Mouse (Mus musculus) limb, embryonic 10.5 days (tissue): ENCODE data around the gene AB124611. TPM values are rescaled to one million over a fixed set of nuclear protein-coding genes. Genes with fewer than 3 reads are reported as not detected.

Experiments
- DNase-seq: peaks from one replicate; pipeline ENCODE4 v3.0.0-alpha.2; 2017; ENCODE audit warnings: low spot score
- H3K27ac ChIP-seq: fragments of 300-500 bp; sonication (generic); 2 replicates; pipeline ENCODE4 v1.5.1; 2016; ENCODE audit warnings: mild to moderate bottlenecking
- H3K27me3 ChIP-seq: fragments of 300-500 bp; sonication (generic); 2 replicates; pipeline ENCODE4 v1.6.1; 2016; ENCODE audit warnings: low read depth, mild to moderate bottlenecking; ENCODE audit not compliant: poor library complexity, severe bottlenecking
- H3K36me3 ChIP-seq: fragments of 300-500 bp; sonication (generic); 2 replicates; pipeline ENCODE4 v1.6.1; 2016; ENCODE audit warnings: mild to moderate bottlenecking, moderate library complexity
- H3K4me1 ChIP-seq: fragments of 300-500 bp; sonication (generic); 2 replicates; pipeline ENCODE4 v1.6.1; 2016
- H3K4me3 ChIP-seq: fragments of 300-500 bp; sonication (generic); 2 replicates; pipeline ENCODE4 v1.5.1; 2016; ENCODE audit warnings: mild to moderate bottlenecking, moderate library complexity
- H3K9me3 ChIP-seq: fragments of 300-500 bp; sonication (generic); replicated peaks from 2 replicates; pipeline ENCODE4 v1.6.1; 2016; ENCODE audit warnings: mild to moderate bottlenecking
- WGBS: fragments of 180-500 bp; shearing (Covaris S2); methylation state at CpG from one replicate; pipeline ENCODE4 v1.1.7; 2016; 5-methylcytosine and 5-hydroxymethylcytosine counted together
- polyA plus RNA-seq: library from polyadenylated mRNA; unstranded; fragments of >200 nt; fragmentation: Nextera tagmentation; extraction: Ambion mirVana; gene quantifications from 2 replicates; pipeline ENCODE4 v1.2.1, GENCODE M21; 2016

The AB124611 gene
- polyA plus RNA-seq, 1 experiment from 2014 or later: 4.3 TPM

DNA sequence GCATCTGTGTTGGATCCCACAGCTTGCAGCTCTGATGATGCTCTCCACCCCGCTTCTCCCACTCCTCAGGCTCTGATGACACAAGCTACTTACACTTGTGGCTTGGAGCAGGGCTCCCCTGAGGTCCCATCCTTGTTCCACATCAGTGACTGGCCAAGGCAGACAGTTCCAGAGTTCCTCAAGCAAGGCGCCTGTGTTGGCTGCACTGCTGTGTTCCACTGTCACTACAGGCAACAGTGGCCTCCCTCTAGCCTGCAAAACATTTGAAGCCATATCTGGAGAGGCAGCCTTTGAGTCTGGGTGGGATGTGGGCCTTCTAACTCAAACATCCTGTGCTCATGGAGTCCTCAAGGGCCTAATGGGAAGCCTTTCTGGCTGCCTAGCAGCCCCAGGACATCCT lies 31.0 kb downstream of the AB124611 start:
- Histone ChIP-seq H3K36me3 (peaks cover 84% of the 10 kb centered on the region), H3K27ac (no peak overlapping the region), H3K27me3 (no peaks in the 10 kb centered on the region), H3K9me3 (no peaks in the 10 kb centered on the region), H3K4me3 (no peak overlapping the region), H3K4me1 (no peaks in the 10 kb centered on the region)
- WGBS: 88% methylated on average over 2 of the region's 2 CpGs
- DNase-seq: no peak

DNA sequence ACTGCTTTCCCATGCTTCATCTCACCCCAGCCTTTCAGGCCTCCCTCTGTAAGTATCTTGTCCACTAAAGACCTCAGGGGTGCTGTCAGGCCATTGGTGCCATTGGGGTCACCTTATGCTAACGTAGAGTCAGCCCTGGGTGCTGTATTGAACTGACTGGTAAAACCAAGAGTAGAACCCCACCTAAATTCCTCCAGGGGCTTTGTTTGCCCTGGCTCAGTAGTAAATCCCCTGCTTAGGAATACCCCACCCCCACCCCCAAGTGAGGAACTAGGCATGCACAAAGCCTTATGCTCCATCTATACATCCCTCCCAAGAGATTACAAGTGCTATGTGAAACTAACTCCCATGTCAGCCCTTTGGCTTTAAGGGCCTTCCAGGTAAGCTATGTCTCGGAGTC lies 31.6 kb downstream of the AB124611 start:
- Histone ChIP-seq H3K4me3 (no peak overlapping the region), H3K27me3 (no peaks in the 10 kb centered on the region), H3K4me1 (no peaks in the 10 kb centered on the region), H3K36me3 (peaks cover 84% of the 10 kb centered on the region), H3K27ac (no peak overlapping the region), H3K9me3 (no peaks in the 10 kb centered on the region)
- DNase-seq: no peak
- WGBS: 99% methylated on average over 2 of the region's 2 CpGs

DNA sequence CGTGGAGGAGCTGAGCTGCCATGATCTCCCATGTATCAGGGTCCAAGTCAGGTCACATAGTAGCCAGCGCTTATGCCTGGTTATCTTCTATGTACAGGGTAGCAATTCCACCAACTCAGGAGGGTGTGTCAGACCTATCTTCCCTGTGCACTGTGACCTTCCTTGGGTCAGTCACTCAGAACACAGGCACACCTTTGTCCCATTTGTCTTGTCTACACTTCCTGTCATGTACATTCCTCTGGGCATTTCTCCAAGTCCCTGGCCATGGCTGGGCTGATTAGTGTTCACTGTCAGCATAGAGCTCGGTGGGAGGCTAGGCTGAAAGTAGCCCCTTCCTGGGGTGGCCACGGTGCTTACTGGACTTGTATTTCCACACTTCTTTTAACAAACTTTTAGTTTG lies 32.4 kb downstream of the AB124611 start:
- Histone ChIP-seq H3K9me3 (no peaks in the 10 kb centered on the region), H3K27ac (no peak overlapping the region), H3K27me3 (no peaks in the 10 kb centered on the region), H3K4me3 (no peak overlapping the region), H3K4me1 (no peaks in the 10 kb centered on the region), H3K36me3 (peaks cover 83% of the 10 kb centered on the region)
- DNase-seq: no peak
- WGBS: 92% methylated on average over 4 of the region's 4 CpGs

DNA sequence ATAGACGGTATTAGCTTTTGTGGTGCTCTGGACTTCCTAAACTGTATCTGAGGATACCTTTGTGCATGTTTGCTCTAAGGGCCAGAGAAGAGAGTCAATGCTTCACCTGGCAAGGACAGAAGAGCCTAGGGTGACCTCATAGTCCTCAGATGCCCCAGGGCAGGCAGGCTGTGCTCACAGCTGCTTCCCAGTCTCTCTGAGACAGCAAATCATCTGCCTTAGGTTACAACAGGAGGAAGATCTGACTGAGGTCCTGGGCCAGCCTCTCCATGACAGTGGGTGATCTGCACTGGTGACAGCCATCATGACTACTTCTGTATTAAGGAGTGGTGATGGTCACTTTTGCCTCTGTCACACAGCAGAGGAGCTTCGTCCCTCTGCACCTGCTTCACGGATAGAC lies 33.2 kb downstream of the AB124611 start:
- no peak for DNase-seq
- 94% methylated on average over 3 of the region's 3 CpGs for WGBS
- H3K27me3 ChIP-seq: no peaks in the 10 kb centered on the region
- H3K36me3 ChIP-seq: peaks cover 75% of the 10 kb centered on the region
- H3K4me3 ChIP-seq: no peak overlapping the region
- no peaks in the 10 kb centered on the region for H3K4me1 ChIP-seq
- H3K27ac ChIP-seq: no peak overlapping the region
- no peaks in the 10 kb centered on the region for H3K9me3 ChIP-seq

DNA sequence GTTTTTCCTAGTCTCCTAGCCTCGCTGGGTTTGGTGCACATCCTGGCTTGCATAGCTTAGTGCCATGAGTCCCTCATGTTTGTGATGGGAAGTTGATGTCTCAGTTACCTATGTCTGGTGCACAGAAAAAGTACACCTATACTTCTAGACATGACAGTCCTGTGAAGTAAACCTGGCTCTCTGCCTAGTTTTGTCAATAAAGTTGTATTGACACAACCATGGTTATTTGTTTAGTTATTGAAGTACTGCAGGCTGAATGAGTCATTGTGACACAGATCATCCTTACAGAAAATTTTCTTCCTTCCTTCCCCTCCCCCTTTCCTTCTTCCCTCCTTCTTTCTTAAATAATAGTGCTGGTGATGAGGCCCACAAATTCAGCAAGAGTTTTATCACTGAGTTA lies 38.4 kb downstream of the AB124611 start:
- Histone ChIP-seq H3K36me3 (peaks cover 55% of the 10 kb centered on the region), H3K27me3 (no peaks in the 10 kb centered on the region), H3K9me3 (no peaks in the 10 kb centered on the region), H3K27ac (no peak overlapping the region), H3K4me3 (no peak overlapping the region), H3K4me1 (peaks cover 3% of the 10 kb centered on the region; the same call in 1 of the 2 replicates)
- no peak for DNase-seq
- 89% methylated on average over 1 of the region's 1 CpGs for WGBS

DNA sequence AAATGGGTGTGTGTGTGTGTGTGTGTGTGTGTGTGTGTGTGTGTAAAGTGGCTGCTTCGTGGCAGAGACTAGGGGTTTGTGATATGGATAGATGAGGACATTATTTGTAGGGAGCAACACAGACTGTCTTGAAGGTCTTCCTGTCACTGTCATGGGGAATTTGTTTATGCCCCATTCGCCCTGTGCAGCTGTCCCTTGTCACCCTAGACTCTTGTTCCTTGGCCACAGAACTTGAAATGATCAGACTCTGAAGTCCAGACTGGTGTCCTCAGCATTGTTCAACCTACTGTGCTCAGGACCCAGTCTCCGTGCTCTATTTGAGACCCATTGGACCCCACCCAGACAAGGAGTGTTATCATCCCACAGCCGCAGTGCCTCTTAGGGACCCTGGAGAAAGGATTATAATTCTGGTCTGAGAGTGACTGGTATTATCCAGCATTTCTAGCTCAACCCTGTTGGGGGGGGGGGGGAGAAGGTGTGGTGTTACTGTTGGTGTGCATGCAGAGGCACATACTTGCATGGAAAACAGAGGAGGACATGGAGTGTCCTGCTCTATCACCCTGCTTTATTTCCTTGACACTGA lies 39.1 kb downstream of the AB124611 start:
- peaks cover 3% of the 10 kb centered on the region; the same call in 1 of the 2 replicates for H3K4me1 ChIP-seq
- no peaks in the 10 kb centered on the region for H3K27me3 ChIP-seq
- DNase-seq: no peak
- no peak overlapping the region for H3K27ac ChIP-seq
- no peak overlapping the region for H3K4me3 ChIP-seq
- WGBS: 87% methylated on average over 4 of the region's 4 CpGs
- H3K9me3 ChIP-seq: no peaks in the 10 kb centered on the region
- H3K36me3 ChIP-seq: peaks cover 58% of the 10 kb centered on the region

DNA sequence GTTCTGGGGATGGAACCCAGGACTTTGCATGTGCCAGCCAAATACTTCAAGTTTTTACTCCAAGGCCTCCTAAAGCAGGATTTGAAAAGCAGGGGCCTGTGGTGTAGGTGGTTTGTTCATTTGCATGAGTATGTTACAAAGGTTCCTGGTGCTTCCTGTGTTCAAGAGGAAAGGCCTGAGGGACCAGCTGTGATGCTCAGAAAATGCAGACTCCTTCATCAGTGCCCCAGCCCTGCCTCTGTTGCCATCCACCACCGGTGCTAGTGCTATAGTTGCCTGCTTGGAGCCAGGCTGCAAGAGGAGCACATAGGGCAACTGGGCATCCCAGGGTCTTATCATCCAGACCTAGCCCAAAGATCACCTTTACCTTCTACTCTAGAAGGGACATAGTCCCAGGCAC lies 40.6 kb downstream of the AB124611 start:
- Histone ChIP-seq H3K4me3 (no peak overlapping the region), H3K36me3 (peaks cover 60% of the 10 kb centered on the region), H3K4me1 (peaks cover 3% of the 10 kb centered on the region; the same call in 1 of the 2 replicates), H3K27me3 (no peaks in the 10 kb centered on the region), H3K9me3 (no peaks in the 10 kb centered on the region), H3K27ac (no peak overlapping the region)
- no peak for DNase-seq
- WGBS: 81% methylated on average over 1 of the region's 1 CpGs

DNA sequence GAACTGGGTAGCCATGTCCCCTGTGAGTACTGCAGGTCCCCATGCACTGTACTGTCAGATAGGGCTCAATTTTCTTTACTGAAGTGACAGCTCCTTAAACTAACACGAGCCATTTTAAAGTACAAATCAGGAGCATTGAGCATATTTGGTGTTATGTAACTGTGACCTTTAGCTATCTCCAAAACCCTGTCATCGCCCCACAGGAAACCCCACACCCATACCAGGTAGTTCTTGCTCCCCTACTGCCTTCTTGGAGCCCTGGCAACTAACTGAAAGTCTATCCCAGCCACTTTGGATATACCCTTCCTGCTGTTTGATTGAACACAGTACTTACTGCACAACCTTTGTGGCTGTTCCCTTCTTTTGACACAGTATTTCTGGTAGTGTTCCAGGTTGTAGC lies 41.1 kb downstream of the AB124611 start:
- Histone ChIP-seq H3K36me3 (peaks cover 61% of the 10 kb centered on the region), H3K4me1 (peaks cover 3% of the 10 kb centered on the region; the same call in 1 of the 2 replicates), H3K27me3 (no peaks in the 10 kb centered on the region), H3K4me3 (no peak overlapping the region), H3K27ac (no peak overlapping the region), H3K9me3 (no peaks in the 10 kb centered on the region)
- DNase-seq: no peak
- 94% methylated on average over 2 of the region's 2 CpGs for WGBS

DNA sequence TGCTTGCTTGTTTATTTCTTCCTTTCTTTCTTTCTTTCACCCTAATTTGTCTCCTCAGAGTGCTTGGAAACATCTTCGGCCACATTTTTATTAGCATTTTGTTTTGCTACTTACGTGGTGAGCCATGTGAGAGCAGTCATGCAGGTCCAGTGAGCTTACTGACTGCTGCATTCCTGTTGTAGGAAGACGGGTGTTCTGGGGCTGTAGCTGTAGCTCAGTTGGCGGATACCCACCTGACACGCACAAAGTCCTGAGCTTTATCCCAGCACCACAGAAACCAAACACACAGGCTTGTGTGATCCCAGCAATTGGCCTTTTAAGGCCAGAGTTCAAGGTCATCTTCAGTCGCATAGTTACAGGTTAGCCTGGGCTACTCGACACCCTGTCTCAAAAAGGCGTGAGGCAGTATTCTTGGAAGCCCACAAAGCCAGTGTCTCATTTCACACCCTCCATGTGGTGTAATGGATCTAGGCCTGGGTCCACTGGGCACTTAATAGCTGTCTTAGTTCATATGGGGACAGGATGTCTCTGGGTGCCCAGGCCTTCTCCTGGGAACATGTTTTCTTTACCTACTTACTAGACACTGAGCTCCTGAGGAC lies 42.8 kb downstream of the AB124611 start:
- no peaks in the 10 kb centered on the region for H3K9me3 ChIP-seq
- H3K27ac ChIP-seq: no peak overlapping the region
- H3K4me3 ChIP-seq: no peak overlapping the region
- no peaks in the 10 kb centered on the region for H3K27me3 ChIP-seq
- H3K4me1 ChIP-seq: peaks cover 3% of the 10 kb centered on the region; the same call in 1 of the 2 replicates
- WGBS: 91% methylated on average over 8 of the region's 8 CpGs
- no peak for DNase-seq
- peaks cover 67% of the 10 kb centered on the region for H3K36me3 ChIP-seq

DNA sequence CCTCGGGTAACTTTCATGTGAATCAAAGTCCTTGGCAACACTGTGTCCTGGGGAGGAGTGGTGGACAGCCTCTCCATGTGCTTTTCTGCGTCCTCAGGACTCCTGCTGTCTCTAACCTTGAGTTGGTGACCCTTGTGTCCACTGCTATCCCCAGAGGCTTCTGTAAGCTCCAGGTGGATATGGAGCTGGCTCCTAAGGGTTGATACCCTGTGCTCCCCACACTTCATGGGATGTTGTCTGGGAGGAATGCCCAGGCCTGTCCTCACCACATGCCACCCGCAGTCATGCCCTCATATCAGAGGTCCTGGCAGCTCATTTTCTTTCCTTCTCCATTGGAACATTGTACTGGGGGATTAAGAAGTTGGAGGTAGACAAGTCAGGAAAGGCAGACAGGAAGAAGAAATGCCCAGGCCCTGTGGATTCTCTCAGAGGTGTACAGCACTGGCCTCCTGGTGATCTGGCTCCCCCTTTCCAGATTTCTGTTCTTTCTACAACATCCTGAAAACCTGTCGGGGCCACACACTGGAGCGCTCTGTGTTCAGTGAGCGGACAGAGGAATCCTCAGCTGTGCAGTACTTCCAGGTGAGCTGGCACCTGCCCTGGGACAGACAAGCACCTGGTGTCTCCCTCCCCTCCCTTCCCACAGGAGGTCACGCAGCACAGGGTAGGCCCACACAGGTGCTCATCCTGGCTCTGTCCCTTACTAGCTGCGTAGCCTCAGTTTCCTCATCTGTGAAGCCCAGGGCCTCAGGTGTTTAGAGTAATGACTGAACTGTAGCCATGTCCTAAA lies 48.2 kb downstream of the AB124611 start:
- 95% methylated on average over 8 of the region's 8 CpGs for WGBS
- DNase-seq: no peak
- Histone ChIP-seq H3K4me3 (no peak overlapping the region), H3K27ac (no peak overlapping the region), H3K9me3 (no peaks in the 10 kb centered on the region), H3K4me1 (no peaks in the 10 kb centered on the region), H3K27me3 (no peaks in the 10 kb centered on the region), H3K36me3 (peaks cover 98% of the 10 kb centered on the region)

DNA sequence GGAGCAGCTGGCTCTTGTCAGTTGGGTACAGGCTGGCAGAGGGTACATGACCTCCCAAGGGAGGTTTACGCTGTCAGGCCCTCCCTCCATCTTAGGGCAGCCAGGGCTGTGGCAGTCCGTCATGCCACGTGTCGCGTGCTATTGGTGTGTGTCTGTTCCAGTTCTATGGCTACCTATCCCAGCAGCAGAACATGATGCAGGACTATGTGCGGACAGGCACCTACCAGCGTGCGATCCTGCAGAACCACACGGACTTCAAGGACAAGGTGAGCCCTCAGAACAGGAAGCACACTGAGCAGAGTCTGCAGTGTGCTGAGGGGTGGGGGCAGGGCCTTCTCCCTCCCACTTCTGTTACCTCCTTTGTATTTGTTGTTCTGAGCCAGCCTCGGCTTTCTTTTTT lies 49.3 kb downstream of the AB124611 start:
- Histone ChIP-seq H3K27ac (no peak overlapping the region), H3K4me3 (no peak overlapping the region), H3K9me3 (no peaks in the 10 kb centered on the region), H3K4me1 (no peaks in the 10 kb centered on the region), H3K27me3 (no peaks in the 10 kb centered on the region), H3K36me3 (peaks cover 98% of the 10 kb centered on the region)
- WGBS: 95% methylated on average over 10 of the region's 10 CpGs
- no peak for DNase-seq

DNA sequence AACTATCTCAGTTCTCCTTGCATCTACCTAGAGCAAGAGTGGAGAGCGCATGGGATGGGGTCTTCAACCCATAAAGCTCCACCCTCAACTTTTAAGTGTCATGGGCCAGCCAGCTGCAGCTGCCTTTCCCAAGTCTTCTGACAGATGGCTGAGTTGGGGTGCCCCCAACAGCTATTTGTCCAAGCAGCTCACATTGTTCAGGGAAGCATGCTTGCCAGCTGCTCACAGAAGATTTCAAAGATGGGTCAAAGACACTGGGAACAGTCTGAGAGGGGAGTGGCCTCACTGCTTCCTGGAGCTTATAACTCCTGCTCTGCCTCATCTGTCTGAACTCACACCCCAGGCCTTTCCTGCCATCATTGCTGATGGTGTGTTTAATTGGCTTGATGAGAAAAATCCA lies 50.3 kb downstream of the AB124611 start:
- 100% methylated on average over 1 of the region's 1 CpGs for WGBS
- peaks cover 98% of the 10 kb centered on the region for H3K36me3 ChIP-seq
- H3K27me3 ChIP-seq: no peaks in the 10 kb centered on the region

DNA sequence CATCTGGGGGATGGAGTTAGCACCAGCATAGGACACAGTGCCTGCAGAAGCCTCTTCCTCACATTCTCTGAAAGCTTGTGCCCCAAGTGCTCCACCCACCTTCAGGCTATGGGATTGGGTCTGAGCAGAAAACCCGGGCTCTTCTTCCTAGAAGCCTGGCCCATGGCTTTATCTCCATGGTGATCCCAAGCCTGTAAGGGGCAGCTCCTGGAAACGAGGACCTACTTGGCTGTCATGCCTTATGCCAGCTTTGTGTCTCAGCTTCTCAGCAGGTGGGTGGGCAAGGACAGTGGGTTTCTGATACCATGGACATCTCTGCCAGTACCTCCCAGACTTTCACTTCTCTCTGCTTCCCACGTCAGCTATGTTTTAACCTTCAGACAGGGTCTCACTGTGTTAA lies 52.2 kb downstream of the AB124611 start:
- H3K4me3 ChIP-seq: no peak overlapping the region
- no peaks in the 10 kb centered on the region for H3K27me3 ChIP-seq
- H3K36me3 ChIP-seq: peaks cover 98% of the 10 kb centered on the region
- no peak overlapping the region for H3K27ac ChIP-seq
- H3K9me3 ChIP-seq: no peaks in the 10 kb centered on the region
- DNase-seq: no peak
- 81% methylated on average over 3 of the region's 3 CpGs for WGBS
- H3K4me1 ChIP-seq: no peaks in the 10 kb centered on the region

More for the DNA sequence above, 50.3 kb downstream of the AB124611 start:
- no peak for DNase-seq
- no peak overlapping the region for H3K4me3 ChIP-seq
- no peaks in the 10 kb centered on the region for H3K9me3 ChIP-seq
- no peaks in the 10 kb centered on the region for H3K4me1 ChIP-seq
- no peak overlapping the region for H3K27ac ChIP-seq
